Mouse (Mus musculus) stomach, embryonic 16.5 days (tissue): ENCODE measurements around the gene Cdh26. TPM values are rescaled to one million over a fixed set of nuclear protein-coding genes. Genes with fewer than 3 reads are reported as not detected.

Source experiments
- ATAC-seq: fragments of 200-750 bp; cut with Nextera tagmentation; 2 replicates; pipeline ENCODE4 v1.8.0; 2017; ENCODE audit warnings: moderate number of reproducible peaks, moderate TSS enrichment; ENCODE audit not compliant: insufficient read depth, low FRiP score
- H3K27ac ChIP-seq: fragments of 300-500 bp; sonication (generic); 2 replicates; pipeline ENCODE4 v1.5.1; 2014; ENCODE audit warnings: low read length
- H3K27me3 ChIP-seq: fragments of 300-500 bp; sonication (generic); 2 replicates; pipeline ENCODE4 v1.6.1; 2014; ENCODE audit warnings: low read length, control low read depth, mixed read lengths; ENCODE audit not compliant: control insufficient read depth, insufficient read depth
- H3K36me3 ChIP-seq: fragments of 300-500 bp; sonication (generic); 2 replicates; pipeline ENCODE4 v1.6.1; 2014; ENCODE audit warnings: low read length; ENCODE audit not compliant: control insufficient read depth, insufficient read depth
- H3K4me1 ChIP-seq: fragments of 300-500 bp; sonication (generic); 2 replicates; pipeline ENCODE4 v1.6.1; 2014; ENCODE audit warnings: low read length, control low read depth, mixed read lengths; ENCODE audit not compliant: control insufficient read depth, insufficient read depth
- H3K4me2 ChIP-seq: fragments of 300-500 bp; sonication (generic); 2 replicates; pipeline ENCODE4 v1.6.1; 2014; ENCODE audit warnings: low read depth, low read length, mixed read lengths
- H3K4me3 ChIP-seq: fragments of 300-500 bp; sonication (generic); replicated peaks from 2 replicates; pipeline ENCODE4 v1.5.1; 2014; ENCODE audit warnings: mild to moderate bottlenecking, low read length
- H3K9ac ChIP-seq: fragments of 300-500 bp; sonication (generic); 2 replicates; pipeline ENCODE4 v1.6.1; 2014; ENCODE audit warnings: low read length
- H3K9me3 ChIP-seq: fragments of 300-500 bp; sonication (generic); replicated peaks from 2 replicates; pipeline ENCODE4 v1.6.1; 2016; ENCODE audit warnings: low read length, control low read depth; ENCODE audit not compliant: control insufficient read depth
- WGBS: fragments of 180-500 bp; shearing (Covaris S2); extraction: QIAGEN DNeasy Blood & Tissue Kit; methylation state at CpG from one replicate; pipeline ENCODE4 v1.1.7; 2014; 5-methylcytosine and 5-hydroxymethylcytosine counted together
- polyA plus RNA-seq: library from polyadenylated mRNA; unstranded; fragments of >200 nt; fragmentation: Nextera tagmentation; extraction: Ambion mirVana; gene quantifications from 2 replicates; pipeline ENCODE4 v1.2.1, GENCODE M21; 2015

The Cdh26 gene
- polyA plus RNA-seq, 1 experiment from 2014 or later, result 0.80 TPM

GRCm38 (mm10) chr2:178507379-178508014 is 77.2 kb downstream of the Cdh26 start:
- no peaks in the 10 kb centered on the region for H3K36me3 ChIP-seq
- WGBS, result 35% methylated on average over 6 of the region's 6 CpGs
- H3K4me2 ChIP-seq, result no peak overlapping the region

GRCm38 (mm10) chr2:178508279-178508678 is 77.9 kb downstream of the Cdh26 start:
- WGBS, result 36% methylated on average over 6 of the region's 6 CpGs
- no peak overlapping the region for H3K4me3 ChIP-seq
- no peaks in the 10 kb centered on the region for H3K9me3 ChIP-seq
- no peaks in the 10 kb centered on the region for H3K27me3 ChIP-seq
- H3K27ac ChIP-seq, result no peak overlapping the region
- ATAC-seq, result no peak
- H3K9ac ChIP-seq, result 0 out of 2 replicates have a peak overlapping the region, but pooled peaks have one; percentile 23
- H3K36me3 ChIP-seq, result no peaks in the 10 kb centered on the region
- no peak overlapping the region for H3K4me2 ChIP-seq
- H3K4me1 ChIP-seq, result no peaks in the 10 kb centered on the region; the same call in 1 of the 2 replicates

More at GRCm38 (mm10) chr2:178507379-178508014, 77.2 kb downstream of the Cdh26 start:
- peak; percentile 42; the same call in 1 of the 2 replicates for ATAC-seq
- no peaks in the 10 kb centered on the region for H3K4me1 ChIP-seq
- no peak overlapping the region for H3K27ac ChIP-seq
- no peaks in the 10 kb centered on the region for H3K9me3 ChIP-seq
- no peak overlapping the region for H3K4me3 ChIP-seq
- H3K9ac ChIP-seq, result no peak overlapping the region
- no peaks in the 10 kb centered on the region for H3K27me3 ChIP-seq

- no peaks in the 10 kb centered on the region for H3K9me3 ChIP-seq
- 61% methylated on average over 4 of the region's 4 CpGs for WGBS
- H3K4me1 ChIP-seq, result peaks cover 4% of the 10 kb centered on the region
- no peak overlapping the region for H3K27ac ChIP-seq
- no peak for ATAC-seq
- no peak overlapping the region for H3K4me3 ChIP-seq
- no peak overlapping the region for H3K9ac ChIP-seq
- H3K36me3 ChIP-seq, result no peaks in the 10 kb centered on the region
- no peaks in the 10 kb centered on the region for H3K27me3 ChIP-seq
- H3K4me2 ChIP-seq, result no peak overlapping the region
Observed at GRCm38 (mm10) chr2:178513043-178513442, 82.7 kb downstream of the Cdh26 start.

GRCm38 (mm10) chr2:178513636-178514071 is 83.3 kb downstream of the Cdh26 start:
- ATAC-seq, result peak; percentile 31; the same call in 1 of the 2 replicates
- Histone ChIP-seq H3K4me1 (peaks cover 4% of the 10 kb centered on the region), H3K9me3 (no peaks in the 10 kb centered on the region), H3K27me3 (no peaks in the 10 kb centered on the region), H3K4me3 (no peak overlapping the region), H3K4me2 (no peak overlapping the region), H3K36me3 (no peaks in the 10 kb centered on the region), H3K9ac (no peak overlapping the region; the same call in 1 of the 2 replicates), H3K27ac (no peak overlapping the region)
- WGBS, result 46% methylated on average over 16 of the region's 16 CpGs

- no peak for ATAC-seq
- H3K4me1 ChIP-seq, result peaks cover 4% of the 10 kb centered on the region
- 76% methylated on average over 5 of the region's 5 CpGs for WGBS
Observed at GRCm38 (mm10) chr2:178516421-178516820, 86.1 kb downstream of the Cdh26 start.

GRCm38 (mm10) chr2:178516941-178517340 is 86.6 kb downstream of the Cdh26 start:
- no peaks in the 10 kb centered on the region for H3K27me3 ChIP-seq
- no peak overlapping the region for H3K4me3 ChIP-seq
- 70% methylated on average over 9 of the region's 9 CpGs for whole genome bisulfite sequencing
- peaks cover 4% of the 10 kb centered on the region for H3K4me1 ChIP-seq
- H3K27ac ChIP-seq, result no peak overlapping the region
- no peaks in the 10 kb centered on the region for H3K9me3 ChIP-seq
- ATAC-seq, result no peak
- H3K9ac ChIP-seq, result no peak overlapping the region
- H3K36me3 ChIP-seq, result no peaks in the 10 kb centered on the region
- H3K4me2 ChIP-seq, result no peak overlapping the region

More at GRCm38 (mm10) chr2:178516421-178516820, 86.1 kb downstream of the Cdh26 start:
- Histone ChIP-seq H3K27me3 (no peaks in the 10 kb centered on the region), H3K27ac (no peak overlapping the region), H3K4me3 (no peak overlapping the region), H3K4me2 (no peak overlapping the region), H3K9me3 (no peaks in the 10 kb centered on the region), H3K36me3 (no peaks in the 10 kb centered on the region), H3K9ac (no peak overlapping the region)

GRCm38 (mm10) chr2:178519321-178519720 is 89.0 kb downstream of the Cdh26 start:
- H3K36me3 ChIP-seq, result no peaks in the 10 kb centered on the region
- no peaks in the 10 kb centered on the region for H3K27me3 ChIP-seq
- H3K27ac ChIP-seq, result no peak overlapping the region
- no peaks in the 10 kb centered on the region for H3K9me3 ChIP-seq
- no peak for ATAC-seq
- H3K4me1 ChIP-seq, result no peaks in the 10 kb centered on the region
- WGBS, result 87% methylated on average over 4 of the region's 4 CpGs
- H3K4me2 ChIP-seq, result no peak overlapping the region
- H3K4me3 ChIP-seq, result no peak overlapping the region
- no peak overlapping the region for H3K9ac ChIP-seq

- Histone ChIP-seq H3K27ac (no peak overlapping the region), H3K4me3 (no peak overlapping the region), H3K9ac (no peak overlapping the region), H3K4me1 (no peaks in the 10 kb centered on the region), H3K36me3 (no peaks in the 10 kb centered on the region), H3K4me2 (no peak overlapping the region), H3K27me3 (no peaks in the 10 kb centered on the region), H3K9me3 (no peaks in the 10 kb centered on the region)
- no peak for ATAC-seq
- WGBS, result 30% methylated on average over 2 of the region's 2 CpGs
Observed at GRCm38 (mm10) chr2:178520216-178520615, 89.9 kb downstream of the Cdh26 start.

- Histone ChIP-seq H3K36me3 (no peaks in the 10 kb centered on the region), H3K4me3 (no peak overlapping the region), H3K4me1 (no peaks in the 10 kb centered on the region), H3K9ac (no peak overlapping the region), H3K9me3 (no peaks in the 10 kb centered on the region), H3K27ac (no peak overlapping the region), H3K27me3 (no peaks in the 10 kb centered on the region), H3K4me2 (no peak overlapping the region)
- 56% methylated on average over 4 of the region's 4 CpGs for WGBS
- ATAC-seq, result no peak
Observed at GRCm38 (mm10) chr2:178522331-178522730, 92.0 kb downstream of the Cdh26 start.
